Mouse (Mus musculus) ES-Bruce4 (cell line): ENCODE results near the gene Smagp.

Experiments
- CTCF ChIP-seq: IDR thresholded peaks from one replicate; pipeline ENCODE4 v1.8.1; 2011; ENCODE audit warnings: low read depth, low read length
- EP300 ChIP-seq: IDR thresholded peaks from 2 replicates; pipeline ENCODE4 v1.6.1; 2011; ENCODE audit warnings: low read depth, low read length; ENCODE audit not compliant: insufficient read depth

DNA sequence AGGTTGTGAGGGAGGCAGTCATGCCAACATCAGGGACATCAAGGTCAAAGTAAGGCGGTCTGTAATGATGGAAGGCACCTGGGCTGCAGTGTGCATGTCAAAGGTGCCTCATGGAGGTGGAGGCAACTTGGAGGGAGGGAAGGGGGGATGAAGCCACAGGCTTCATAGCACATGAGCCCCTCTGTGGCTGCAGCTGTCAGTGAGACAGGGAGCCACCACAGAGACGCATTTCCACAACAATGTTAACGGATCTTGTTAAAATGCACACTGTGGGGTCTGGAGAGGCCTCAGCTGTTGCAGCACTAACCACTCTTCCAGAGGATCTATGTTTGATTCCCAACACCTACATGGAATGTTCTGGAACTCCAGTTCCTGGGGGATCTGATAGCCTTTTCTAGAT lies 6.6 kb downstream of the Smagp start:
- no peak for TF ChIP-seq CTCF
- TF ChIP-seq EP300: peak; percentile 89
